Mouse (Mus musculus) forebrain, embryonic 15.5 days (tissue): Measurements from ENCODE around the gene Hist2h2bb. TPM values are rescaled to one million over a fixed set of nuclear protein-coding genes. Genes with fewer than 3 reads are reported as not detected.

Source experiments
- ATAC-seq: fragments of 200-750 bp; cut with Nextera tagmentation; replicated peaks from 2 replicates; pipeline ENCODE4 v1.8.0; 2017; ENCODE audit warnings: mild to moderate bottlenecking, moderate TSS enrichment, moderate library complexity
- H3K27ac ChIP-seq: fragments of 300-500 bp; sonication (generic); replicated peaks from 2 replicates; pipeline ENCODE4 v1.5.1; 2015; ENCODE audit warnings: mild to moderate bottlenecking, inconsistent platforms
- H3K27me3 ChIP-seq: fragments of 300-500 bp; sonication (generic); 2 replicates; pipeline ENCODE4 v1.6.1; 2015; ENCODE audit warnings: inconsistent platforms
- H3K36me3 ChIP-seq: fragments of 300-500 bp; sonication (generic); 2 replicates; pipeline ENCODE4 v1.6.1; 2015; ENCODE audit warnings: mild to moderate bottlenecking, inconsistent platforms
- H3K4me1 ChIP-seq: fragments of 300-500 bp; sonication (generic); 2 replicates; pipeline ENCODE4 v1.6.1; 2015; ENCODE audit warnings: inconsistent platforms
- H3K4me2 ChIP-seq: fragments of 300-500 bp; sonication (generic); replicated peaks from 2 replicates; pipeline ENCODE4 v1.6.1; 2015; ENCODE audit warnings: mild to moderate bottlenecking, inconsistent platforms
- H3K4me3 ChIP-seq: fragments of 300-500 bp; sonication (generic); 2 replicates; pipeline ENCODE4 v1.5.1; 2015; ENCODE audit warnings: mild to moderate bottlenecking, inconsistent platforms
- H3K9ac ChIP-seq: fragments of 300-500 bp; sonication (generic); replicated peaks from 2 replicates; pipeline ENCODE4 v1.6.1; 2015; ENCODE audit warnings: mild to moderate bottlenecking, inconsistent platforms
- H3K9me3 ChIP-seq: fragments of 300-500 bp; sonication (generic); 2 replicates; pipeline ENCODE4 v1.6.1; 2016; ENCODE audit warnings: inconsistent platforms
- WGBS: fragments of 180-500 bp; shearing (Covaris S2); methylation state at CpG from one replicate; pipeline ENCODE4 v1.1.7; 2015; ENCODE audit warnings: mixed read lengths; 5-methylcytosine and 5-hydroxymethylcytosine counted together
- microRNA-seq: library from miRNA; unstranded; fragments of <30 nt; microRNA quantifications from one replicate; pipeline ENCODE4, GENCODE M21; 2016
- polyA plus RNA-seq: library from polyadenylated mRNA; unstranded; fragments of >200 nt; fragmentation: Nextera tagmentation; extraction: Ambion mirVana; gene quantifications from 2 replicates; pipeline ENCODE4 v1.2.1, GENCODE M21; 2015

Hist2h2bb gene
- polyA plus RNA-seq, 1 experiment from 2014 or later: 9.9 TPM

DNA sequence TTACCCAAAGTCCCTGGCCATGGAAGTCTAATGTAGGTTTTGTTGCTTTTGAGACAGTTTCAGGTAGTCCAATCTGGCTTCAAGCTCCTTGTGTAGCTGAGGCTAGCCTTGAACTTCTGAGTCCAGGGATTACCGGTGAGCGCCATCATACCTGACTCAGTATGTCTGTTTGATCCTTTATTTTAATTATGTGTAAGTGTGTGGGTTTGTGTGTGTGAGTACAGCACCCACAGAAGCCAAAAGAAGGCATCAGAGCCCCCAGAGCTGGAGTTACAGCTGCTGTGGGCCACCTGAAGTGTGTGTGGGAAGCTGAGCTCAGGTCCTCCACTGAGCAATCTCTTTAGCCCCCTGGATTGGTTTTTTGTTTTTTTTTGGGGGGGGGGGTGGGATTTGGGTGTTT is 30.0 kb downstream of the Hist2h2bb start:
- WGBS: 97% methylated on average over 2 of the region's 2 CpGs
- ATAC-seq: no peak

DNA sequence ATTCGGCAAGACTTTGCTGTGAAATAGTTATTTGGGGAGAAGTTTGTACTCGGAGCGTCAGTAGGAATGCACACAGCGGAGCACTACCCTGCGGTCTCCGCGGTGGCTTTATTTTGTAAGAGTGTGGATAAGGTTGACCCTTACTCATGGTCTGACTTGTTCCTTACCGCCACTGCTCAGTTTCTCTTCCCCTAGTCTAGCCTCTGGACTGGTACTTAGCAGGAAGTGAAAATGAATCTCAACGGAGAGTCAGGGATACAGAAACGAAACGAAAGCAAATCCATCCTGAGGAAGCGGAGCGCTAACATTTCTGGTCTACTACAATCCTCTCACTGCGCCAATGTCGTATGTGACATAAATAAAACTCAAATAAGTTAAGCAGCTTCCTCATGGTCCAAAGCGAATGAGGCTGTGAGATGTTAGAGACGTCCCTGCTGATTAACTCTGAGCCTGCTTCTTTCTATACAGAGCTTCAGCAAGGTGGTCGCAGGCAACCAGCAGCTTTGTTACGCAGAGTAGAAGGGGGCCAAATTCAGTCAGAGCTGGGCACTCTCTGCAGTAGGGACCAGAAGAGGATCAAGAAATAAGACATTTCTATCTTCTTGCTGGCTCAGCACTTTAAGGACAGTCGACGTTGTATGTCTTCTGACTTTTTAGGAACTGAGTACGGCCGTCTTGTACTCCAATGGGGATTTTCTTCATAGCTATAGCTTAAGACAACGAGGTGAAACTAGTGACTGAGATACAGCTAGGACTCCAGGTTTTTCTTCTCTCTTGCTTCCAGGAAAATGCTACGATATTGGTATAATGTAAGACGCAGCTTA is 31.4 kb downstream of the Hist2h2bb start:
- H3K4me2 ChIP-seq: no peak overlapping the region
- no peaks in the 10 kb centered on the region for H3K36me3 ChIP-seq
- no peak overlapping the region for H3K27ac ChIP-seq
- H3K4me1 ChIP-seq: no peaks in the 10 kb centered on the region
- WGBS: 79% methylated on average over 26 of the region's 26 CpGs
- no peaks in the 10 kb centered on the region for H3K9me3 ChIP-seq
- H3K27me3 ChIP-seq: no peaks in the 10 kb centered on the region
- no peak overlapping the region for H3K4me3 ChIP-seq
- no peak overlapping the region for H3K9ac ChIP-seq
- ATAC-seq: no peak

More for the DNA sequence above, 30.0 kb downstream of the Hist2h2bb start:
- H3K9me3 ChIP-seq: no peaks in the 10 kb centered on the region
- no peak overlapping the region for H3K4me3 ChIP-seq
- H3K9ac ChIP-seq: no peak overlapping the region
- H3K27me3 ChIP-seq: no peaks in the 10 kb centered on the region
- no peak overlapping the region for H3K27ac ChIP-seq
- H3K36me3 ChIP-seq: no peaks in the 10 kb centered on the region
- H3K4me1 ChIP-seq: no peaks in the 10 kb centered on the region
- no peak overlapping the region for H3K4me2 ChIP-seq

DNA sequence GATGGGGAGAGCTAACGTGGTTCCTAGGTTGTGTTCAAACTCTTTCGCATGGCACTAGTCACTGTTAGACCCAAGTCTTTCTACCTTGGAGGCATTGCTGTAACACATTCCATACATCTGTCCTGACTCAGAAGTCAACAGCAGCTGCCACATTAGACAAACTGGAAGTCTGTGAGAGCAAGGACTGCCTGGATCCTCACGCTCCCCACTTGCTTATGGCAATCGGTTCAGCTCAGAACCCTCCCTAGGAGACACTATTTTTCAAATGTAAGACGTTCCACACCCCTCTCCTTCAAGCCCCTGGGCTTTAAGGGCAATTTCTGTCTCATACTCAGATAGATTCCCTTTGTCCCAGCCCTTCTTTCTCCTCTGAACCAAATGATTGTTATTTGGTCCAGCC is 32.5 kb downstream of the Hist2h2bb start:
- H3K27me3 ChIP-seq: no peaks in the 10 kb centered on the region
- H3K4me1 ChIP-seq: no peaks in the 10 kb centered on the region
- WGBS: 91% methylated on average over 5 of the region's 5 CpGs
- ATAC-seq: no peak
- no peak overlapping the region for H3K9ac ChIP-seq
- no peak overlapping the region for H3K27ac ChIP-seq
- no peak overlapping the region for H3K4me3 ChIP-seq
- H3K36me3 ChIP-seq: no peaks in the 10 kb centered on the region
- H3K9me3 ChIP-seq: no peaks in the 10 kb centered on the region
- no peak overlapping the region for H3K4me2 ChIP-seq

DNA sequence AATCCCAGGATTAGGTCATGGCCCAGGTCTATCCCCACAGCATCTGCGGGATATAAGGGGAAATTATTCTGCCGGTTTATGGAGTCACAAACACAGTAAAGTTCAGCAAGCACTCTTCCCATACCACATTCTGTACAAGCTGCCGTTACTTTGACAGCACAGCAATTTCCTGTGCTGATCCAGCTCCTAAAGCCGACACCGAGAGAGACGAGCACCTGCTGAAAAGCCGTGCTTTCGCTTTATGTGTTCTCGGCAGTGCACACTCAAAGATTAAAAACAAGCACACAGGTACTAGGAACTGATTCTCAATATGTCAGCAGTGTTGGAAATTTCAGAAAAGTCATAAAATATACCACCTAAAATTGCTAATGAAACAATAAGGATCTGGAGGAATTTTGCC is 37.0 kb downstream of the Hist2h2bb start:
- no peak for ATAC-seq
- H3K27me3 ChIP-seq: no peaks in the 10 kb centered on the region
- no peak overlapping the region for H3K4me3 ChIP-seq
- no peak overlapping the region for H3K27ac ChIP-seq
- no peaks in the 10 kb centered on the region for H3K4me1 ChIP-seq
- 85% methylated on average over 9 of the region's 9 CpGs for WGBS
- H3K4me2 ChIP-seq: no peak overlapping the region
- H3K36me3 ChIP-seq: no peaks in the 10 kb centered on the region
- no peaks in the 10 kb centered on the region for H3K9me3 ChIP-seq
- H3K9ac ChIP-seq: no peak overlapping the region

DNA sequence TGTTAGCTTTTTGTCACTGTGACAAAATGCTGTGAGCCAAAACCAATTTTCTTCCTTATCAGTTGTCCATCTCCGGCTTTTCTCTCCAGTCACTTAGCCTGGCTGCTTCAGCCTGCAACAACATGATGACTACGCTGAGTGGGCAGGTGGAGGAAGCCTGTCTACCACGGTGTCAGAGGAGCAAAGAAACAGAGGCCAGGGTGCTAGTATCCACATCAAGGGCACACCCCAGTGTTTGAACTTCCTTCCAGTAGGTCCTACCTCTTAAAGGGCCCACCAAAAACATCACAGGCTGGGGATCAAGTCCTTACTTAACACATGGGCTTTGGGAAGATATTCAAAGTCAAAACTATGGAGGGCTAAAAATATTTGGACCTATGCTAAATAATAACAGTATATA is 39.9 kb downstream of the Hist2h2bb start:
- ATAC-seq: no peak
- no peaks in the 10 kb centered on the region for H3K27me3 ChIP-seq
- H3K9me3 ChIP-seq: no peaks in the 10 kb centered on the region
- H3K4me1 ChIP-seq: no peaks in the 10 kb centered on the region
- H3K27ac ChIP-seq: no peak overlapping the region
- H3K4me3 ChIP-seq: no peak overlapping the region
- no peak overlapping the region for H3K4me2 ChIP-seq
- 73% methylated on average over 3 of the region's 3 CpGs for WGBS
- no peaks in the 10 kb centered on the region for H3K36me3 ChIP-seq
- H3K9ac ChIP-seq: no peak overlapping the region

DNA sequence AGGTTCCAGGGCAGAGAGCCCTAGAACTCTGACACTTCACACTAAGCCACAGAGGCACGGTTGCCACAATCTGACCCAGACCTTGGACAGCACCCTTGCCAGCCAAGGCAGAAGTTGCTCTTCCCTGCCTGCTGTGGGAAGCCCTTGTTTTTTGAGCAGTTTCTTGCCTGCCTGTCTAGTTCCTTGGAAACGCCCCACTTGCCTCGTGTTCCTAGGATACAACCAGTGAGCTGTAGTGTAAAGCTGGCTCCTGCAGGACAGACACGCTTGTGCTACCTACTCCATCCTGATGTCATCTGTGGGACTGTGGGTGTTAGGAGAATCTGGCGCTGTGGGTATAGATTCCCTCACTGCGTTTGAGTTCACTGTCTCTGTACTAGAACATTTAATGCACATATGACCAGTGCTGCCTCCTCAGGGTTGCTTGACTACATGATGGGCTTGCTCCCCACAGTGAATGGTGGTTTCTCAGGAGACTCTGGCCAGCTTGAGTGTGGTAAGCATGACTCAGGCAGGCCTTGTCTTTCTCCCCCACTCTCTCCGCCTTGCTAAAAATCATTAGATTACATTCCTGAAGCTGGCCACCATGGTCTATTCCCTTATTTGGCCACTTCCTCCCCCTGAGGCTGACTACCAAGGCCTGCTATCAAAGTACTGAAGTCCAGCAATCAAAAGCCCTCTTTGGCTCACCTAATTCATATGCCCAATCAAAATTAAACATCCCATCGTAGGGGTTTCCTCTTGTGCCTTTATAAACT is 43.0 kb downstream of the Hist2h2bb start:
- Histone ChIP-seq H3K4me3 (no peak overlapping the region), H3K36me3 (no peaks in the 10 kb centered on the region), H3K4me1 (no peaks in the 10 kb centered on the region), H3K9ac (no peak overlapping the region), H3K27me3 (no peaks in the 10 kb centered on the region), H3K9me3 (no peaks in the 10 kb centered on the region), H3K4me2 (no peak overlapping the region), H3K27ac (no peak overlapping the region)
- ATAC-seq: no peak
- WGBS: 74% methylated on average over 8 of the region's 8 CpGs

Small RNAs within 50 kb of the gene (microRNA-seq; reads per million reads assigned to microRNA genes)
- not detected for gene Gm44492
- gene Gm47311: not detected
- not detected for gene Gm47313

Other genes starting within 250 kb of the Hist2h2bb start
- gene Vps45, start 211.3 kb upstream of the Hist2h2bb start, polyA plus RNA-seq: 64.4 and 65.6 TPM in 2 replicates
- 8.3 and 9.8 TPM in 2 replicates for gene Otud7b, start 165.2 kb upstream of the Hist2h2bb start, polyA plus RNA-seq
- gene Mtmr11, start 107.7 kb upstream of the Hist2h2bb start, polyA plus RNA-seq: 10.0 and 11.2 TPM in 2 replicates
- gene Sf3b4, start 97.4 kb upstream of the Hist2h2bb start, polyA plus RNA-seq: 151 and 155 TPM in 2 replicates
- 69.1 and 73.3 TPM in 2 replicates for gene Sv2a, start 88.6 kb upstream of the Hist2h2bb start, polyA plus RNA-seq
- 71.8 and 75.5 TPM in 2 replicates for gene Bola1, start 50.0 kb upstream of the Hist2h2bb start, polyA plus RNA-seq
- 0.46 TPM in 1 of 2 replicates, not detected in the other for gene Hist2h2ab, start 49.9 kb upstream of the Hist2h2bb start, polyA plus RNA-seq
- gene Hist2h2ac, start 48.9 kb upstream of the Hist2h2bb start, polyA plus RNA-seq: 4.7 and 6.8 TPM in 2 replicates
- 9.1 and 9.7 TPM in 2 replicates for gene Hist2h2be, start 48.6 kb upstream of the Hist2h2bb start, polyA plus RNA-seq
- 6.7 and 8.0 TPM in 2 replicates for gene Hist2h3c2, start 30.6 kb upstream of the Hist2h2bb start, polyA plus RNA-seq
- 51.6 and 60.6 TPM in 2 replicates for gene Hist2h2aa2, start 29.5 kb upstream of the Hist2h2bb start, polyA plus RNA-seq
- gene Hist2h2aa1, start 24.3 kb upstream of the Hist2h2bb start, polyA plus RNA-seq: 25.1 and 32.2 TPM in 2 replicates
- gene Hist2h3c1, start 23.1 kb upstream of the Hist2h2bb start, polyA plus RNA-seq: 0.62 TPM in 1 of 2 replicates, not detected in the other
- 10.1 and 10.9 TPM in 2 replicates for gene Hist2h4, start 6.4 kb upstream of the Hist2h2bb start, polyA plus RNA-seq
- gene Hist2h3b, start 1.1 kb upstream of the Hist2h2bb start, polyA plus RNA-seq: 42.5 and 47.6 TPM in 2 replicates
- 0.97 and 1.4 TPM in 2 replicates for gene Fcgr1, start 24.2 kb downstream of the Hist2h2bb start, polyA plus RNA-seq
- gene BC107364, start 182.6 kb downstream of the Hist2h2bb start, polyA plus RNA-seq: not detected in 2 replicates